Comparison of ENCODE assay signal across 11 mouse cellular contexts in genomic region chr5:3597171-3597570, GRCm38 (mm10). TPM values are rescaled to one million over a fixed set of nuclear protein-coding genes. Genes with fewer than 3 reads are reported as not detected.
DNase-seq lines count a peak whose midpoint lies in the region; ATAC-seq and TF ChIP-seq lines count a peak whose summit lies in the region.
"Had no signal": no experiment of that assay in that cellular context is flagged by ENCODE, and none has a peak within 500 bp of the region (broad histone marks: within the 10 kb centered on the region; RNA-seq: fewer than 3 reads in every experiment).

No protein-coding gene starts in this region.

- no peak for ATAC-seq in erythroblast, adult 5-6 weeks (replicated peaks; ENCODE audit: low FRiP score, poor library complexity, severe bottlenecking)
- ATAC-seq in forebrain, embryonic 16.5 days, result no peak
- ATAC-seq in liver, embryonic 14.5 days (ENCODE audit: insufficient read depth), result no peak

- H3K27ac ChIP-seq in CH12.LX (ENCODE audit: insufficient read depth, low read depth), result no peak overlapping the region
- no peak overlapping the region for H3K27ac ChIP-seq in forebrain, embryonic 16.5 days (ENCODE audit: low read length)
- no peak overlapping the region for H3K27ac ChIP-seq in liver, embryonic 14.5 days

- dilution Hi-C loops in CH12.LX (cut with MboI; ENCODE audit: extremely low pct_ligation_motif_present, extremely low pct_unique_long_range_greater_than_20kb, low sequenced_read_pairs), result no loop called here

- peaks cover 29% of the 10 kb centered on the region for H3K4me1 ChIP-seq in erythroblast, embryonic 14.5 days (ENCODE audit: control insufficient read depth)
- peaks cover 0 to 18% of the 10 kb centered on the region in 2 experiments; a peak in 2 of 4 replicates for H3K4me1 ChIP-seq in CH12.LX (ENCODE audit: control insufficient read depth in 1 of 2, insufficient read depth in 2 of 2)
- H3K4me1 ChIP-seq in forebrain, embryonic 16.5 days (replicated peaks; ENCODE audit: control insufficient read depth, insufficient read depth, low read length), result peaks cover 17% of the 10 kb centered on the region
- H3K4me1 ChIP-seq in liver, embryonic 14.5 days (replicated peaks; ENCODE audit: control insufficient read depth in 2 of 2, insufficient read depth in 2 of 2, low read length in 1 of 2), result peaks cover 10% of the 10 kb centered on the region in 2 experiments; a peak in 3 of 4 replicates

- no peak for TF ChIP-seq EP300 in CH12.LX (IDR thresholded peaks at IDR 0.05; ENCODE audit: low read length)
- no peak for TF ChIP-seq EP300 in liver, embryonic 14.5 days (IDR thresholded peaks at IDR 0.05; ENCODE audit: low read depth)

- no peak for TF ChIP-seq RAD21 in CH12.LX (IDR thresholded peaks at IDR 0.05; ENCODE audit: low read depth, low read length)

- in situ Hi-C loops in CH12.LX (cut with MboI; ENCODE audit: low pct_ligation_motif_present, low pct_unique_long_range_greater_than_20kb, low sequenced_read_pairs), result no loop called here

- H3K79me2 ChIP-seq in CH12.LX (replicated peaks; ENCODE audit: control insufficient read depth, extremely low read depth, insufficient read depth, poor library complexity, severe bottlenecking), result peaks cover 20% of the 10 kb centered on the region

- peaks cover 16% of the 10 kb centered on the region for H3K36me3 ChIP-seq in erythroblast, embryonic 14.5 days (ENCODE audit: control insufficient read depth)
- peaks cover 5 to 24% of the 10 kb centered on the region in 2 experiments for H3K36me3 ChIP-seq in CH12.LX (replicated peaks in 1 of 2; ENCODE audit: control insufficient read depth in 1 of 2, insufficient read depth in 1 of 2, low read length in 1 of 2)
- no peaks in the 10 kb centered on the region for H3K36me3 ChIP-seq in forebrain, embryonic 16.5 days (ENCODE audit: control insufficient read depth, insufficient read depth)
- H3K36me3 ChIP-seq in liver, embryonic 14.5 days (replicated peaks; ENCODE audit: control insufficient read depth, insufficient read depth, low read depth), result no peaks in the 10 kb centered on the region; the same call in 1 of the 2 replicates

- H3K4me2 ChIP-seq in CH12.LX (ENCODE audit: insufficient read depth, low read depth, poor library complexity, severe bottlenecking), result peak overlapping the region; percentile 60
- peak overlapping the region; percentile 77 for H3K4me2 ChIP-seq in forebrain, embryonic 16.5 days (ENCODE audit: low read length)
- peak overlapping the region; percentile 87 for H3K4me2 ChIP-seq in liver, embryonic 14.5 days (ENCODE audit: low read depth)

- no peak for DNase-seq in CH12.LX (ENCODE audit: extremely low read depth)
- no peak for DNase-seq in liver, embryonic 14.5 days (ENCODE audit: low read depth in 3 of 3, low spot score in 3 of 3)
- DNase-seq in adrenal gland, adult 18-20 months (ENCODE audit: low spot score in 2 of 2), result no peak
- DNase-seq in c-Kit-positive CD71-positive TER-119-positive erythroid progenitor cells, embryonic 14.5 days (ENCODE audit: low spot score), result no peak
- no peak for DNase-seq in kidney, postnatal 14 days

- peak overlapping the region; percentile 79 for H3K4me3 ChIP-seq in erythroblast, embryonic 14.5 days (replicated peaks)
- peak overlapping the region in 2 of 3 experiments; percentile 95 to 97 for H3K4me3 ChIP-seq in CH12.LX (replicated peaks in 1 of 3; ENCODE audit: low read depth in 2 of 3, low read length in 2 of 3, poor library complexity in 1 of 3)
- H3K4me3 ChIP-seq in forebrain, embryonic 16.5 days (replicated peaks; ENCODE audit: low read length), result peak overlapping the region; percentile 61
- H3K4me3 ChIP-seq in liver, embryonic 14.5 days (ENCODE audit: insufficient read depth in 1 of 2, low read depth in 2 of 2, low read length in 2 of 2), result no peak overlapping the region

- peak overlapping the region; percentile 59; the same call in 1 of the 2 replicates for H3K9ac ChIP-seq in CH12.LX (ENCODE audit: insufficient read depth, low read depth)
- H3K9ac ChIP-seq in forebrain, embryonic 16.5 days (replicated peaks; ENCODE audit: low read depth, low read length), result no peak overlapping the region; the same call in 1 of the 2 replicates
- no peak overlapping the region for H3K9ac ChIP-seq in liver, embryonic 14.5 days (replicated peaks)

- no peak for TF ChIP-seq CTCF in CH12.LX (conservative IDR thresholded peaks at IDR 0.05 in 1 of 2, IDR thresholded peaks at IDR 0.05 in 1 of 2; ENCODE audit: low read depth in 2 of 2, low read length in 2 of 2)
- no peak for TF ChIP-seq CTCF in liver, embryonic 14.5 days (IDR thresholded peaks at IDR 0.05; ENCODE audit: low read depth)

- no peak for TF ChIP-seq POLR2A in CH12.LX (IDR thresholded peaks at IDR 0.05; ENCODE audit: low read depth, low read length)

- H3K27me3 ChIP-seq in erythroblast, embryonic 14.5 days (ENCODE audit: control insufficient read depth), result no peaks in the 10 kb centered on the region
- H3K27me3 ChIP-seq in CH12.LX (replicated peaks), result no peaks in the 10 kb centered on the region
- H3K27me3 ChIP-seq in forebrain, embryonic 16.5 days (replicated peaks; ENCODE audit: control insufficient read depth, insufficient read depth, low read length), result no peaks in the 10 kb centered on the region
- H3K27me3 ChIP-seq in liver, embryonic 14.5 days (ENCODE audit: control insufficient read depth, insufficient read depth, low read length), result no peaks in the 10 kb centered on the region

- no peaks in the 10 kb centered on the region for H3K9me3 ChIP-seq in erythroblast, embryonic 14.5 days (ENCODE audit: control insufficient read depth, low read length)
- no peaks in the 10 kb centered on the region for H3K9me3 ChIP-seq in CH12.LX (replicated peaks; ENCODE audit: low read length)
- H3K9me3 ChIP-seq in forebrain, embryonic 16.5 days (ENCODE audit: control insufficient read depth, low read length), result no peaks in the 10 kb centered on the region
- no peaks in the 10 kb centered on the region for H3K9me3 ChIP-seq in liver, embryonic 14.5 days (ENCODE audit: control insufficient read depth, low read length)

RNA-seq across cellular contexts. Expression of gene Rbm48, which starts 0.8 kb away (rescaled TPM):
- polyA plus RNA-seq in erythroblast, embryonic 14.5 days (2012), result 0.25 and 0.75 TPM in 2 replicates
- total RNA-seq in erythroblast, adult 5-6 weeks (2015; ENCODE audit: low replicate concordance), result 3.1 and 3.5 TPM in 2 replicates
- total RNA-seq in erythroblast, adult 5-6 weeks (2017; ENCODE audit: low replicate concordance), result 9.9 and 22.0 TPM in 2 replicates
- total RNA-seq in CH12.LX (2012; rRNA removed) (8.4 and 8.7 TPM in 2 replicates), CH12.LX (2014; rRNA removed) (15.9 and 17.8 TPM in 2 replicates)
- 11.5 and 14.2 TPM in 2 replicates for polyA plus RNA-seq in CH12.LX (2012; ENCODE audit: insufficient read length, low read depth)
- polyA plus RNA-seq in forebrain, embryonic 16.5 days (2015; fragmentation: Nextera tagmentation; extraction: Ambion mirVana), result 18.2 and 19.0 TPM in 2 replicates
- polyA plus RNA-seq in liver, embryonic 14.5 days (2012; rRNA removed), result 2.3 and 4.1 TPM in 2 replicates
- polyA plus RNA-seq in liver, embryonic 14.5 days (2014; fragmentation: Nextera tagmentation; extraction: Ambion mirVana), result 5.7 and 6.2 TPM in 2 replicates
- total RNA-seq in adrenal gland, adult 18-20 months (2021), result 10 to 100 TPM in 1 of 2 experiments, 1 to 10 TPM in 1; 7.6 to 10.8 TPM

RNA-seq across cellular contexts. Expression of gene Pex1, which starts 1.3 kb away (rescaled TPM):
- polyA plus RNA-seq in erythroblast, embryonic 14.5 days (2012), result 0.03 and 0.21 TPM in 2 replicates
- total RNA-seq in erythroblast, adult 5-6 weeks (2015; ENCODE audit: low replicate concordance), result 11.1 and 19.2 TPM in 2 replicates
- 5.0 and 7.8 TPM in 2 replicates for total RNA-seq in erythroblast, adult 5-6 weeks (2017; ENCODE audit: low replicate concordance)
- 5.8 and 8.4 TPM in 2 replicates for total RNA-seq in CH12.LX (2012; rRNA removed)
- total RNA-seq in CH12.LX (2014; rRNA removed), result 10.3 and 11.2 TPM in 2 replicates
- 10.5 and 14.4 TPM in 2 replicates for polyA plus RNA-seq in CH12.LX (2012; ENCODE audit: insufficient read length, low read depth)
- 24.8 and 27.3 TPM in 2 replicates for polyA plus RNA-seq in forebrain, embryonic 16.5 days (2015; fragmentation: Nextera tagmentation; extraction: Ambion mirVana)
- 2.2 and 4.0 TPM in 2 replicates for polyA plus RNA-seq in liver, embryonic 14.5 days (2012; rRNA removed)
- polyA plus RNA-seq in liver, embryonic 14.5 days (2014; fragmentation: Nextera tagmentation; extraction: Ambion mirVana), result 2.9 and 3.8 TPM in 2 replicates
- 10 to 100 TPM; 19.3 to 32.2 TPM for total RNA-seq in adrenal gland, adult 18-20 months (2021)

RNA-seq across cellular contexts. Expression of gene 1700109H08Rik, which starts 25.8 kb away (rescaled TPM):
- polyA plus RNA-seq in erythroblast, embryonic 14.5 days (2012), result 0.02 and 0.08 TPM in 2 replicates
- 6.9 and 17.6 TPM in 2 replicates for total RNA-seq in erythroblast, adult 5-6 weeks (2015; ENCODE audit: low replicate concordance)
- total RNA-seq in erythroblast, adult 5-6 weeks (2017; ENCODE audit: low replicate concordance), result 9.5 and 21.3 TPM in 2 replicates
- total RNA-seq in CH12.LX (2012; rRNA removed) (1.1 and 2.6 TPM in 2 replicates), CH12.LX (2014; rRNA removed) (1.4 and 2.6 TPM in 2 replicates)
- 5.5 and 5.9 TPM in 2 replicates for polyA plus RNA-seq in CH12.LX (2012; ENCODE audit: insufficient read length, low read depth)
- polyA plus RNA-seq in forebrain, embryonic 16.5 days (2015; fragmentation: Nextera tagmentation; extraction: Ambion mirVana), result 2.2 and 3.5 TPM in 2 replicates
- 1.2 and 1.9 TPM in 2 replicates for polyA plus RNA-seq in liver, embryonic 14.5 days (2012; rRNA removed)
- 0.50 and 0.71 TPM in 2 replicates for polyA plus RNA-seq in liver, embryonic 14.5 days (2014; fragmentation: Nextera tagmentation; extraction: Ambion mirVana)
- 1 to 10 TPM; 2.7 to 3.3 TPM for total RNA-seq in adrenal gland, adult 18-20 months (2021)

RNA-seq across cellular contexts. Expression of gene Fam133b, which starts 53.5 kb away (rescaled TPM):
- 2.2 and 2.6 TPM in 2 replicates for polyA plus RNA-seq in erythroblast, embryonic 14.5 days (2012)
- total RNA-seq in erythroblast, adult 5-6 weeks (2015; ENCODE audit: low replicate concordance), result 28.4 and 32.2 TPM in 2 replicates
- 51.6 and 76.8 TPM in 2 replicates for total RNA-seq in erythroblast, adult 5-6 weeks (2017; ENCODE audit: low replicate concordance)
- total RNA-seq in CH12.LX (2012; rRNA removed) (23.2 and 31.2 TPM in 2 replicates), CH12.LX (2014; rRNA removed) (55.9 and 63.0 TPM in 2 replicates)
- polyA plus RNA-seq in CH12.LX (2012; ENCODE audit: insufficient read length, low read depth), result 66.1 and 70.8 TPM in 2 replicates
- 25.5 and 27.9 TPM in 2 replicates for polyA plus RNA-seq in forebrain, embryonic 16.5 days (2015; fragmentation: Nextera tagmentation; extraction: Ambion mirVana)
- polyA plus RNA-seq in liver, embryonic 14.5 days (2012; rRNA removed), result 6.5 and 10.9 TPM in 2 replicates
- polyA plus RNA-seq in liver, embryonic 14.5 days (2014; fragmentation: Nextera tagmentation; extraction: Ambion mirVana), result 11.6 and 11.7 TPM in 2 replicates
- total RNA-seq in adrenal gland, adult 18-20 months (2021), result 10 to 100 TPM; 28.2 to 30.8 TPM

RNA-seq across cellular contexts. Expression of gene Tmbim7, which starts 53.8 kb away (rescaled TPM):
- not detected in 2 replicates for polyA plus RNA-seq in erythroblast, embryonic 14.5 days (2012)
- total RNA-seq in erythroblast, adult 5-6 weeks (2015; ENCODE audit: low replicate concordance), result not detected in 2 replicates
- total RNA-seq in erythroblast, adult 5-6 weeks (2017; ENCODE audit: low replicate concordance), result not detected in 2 replicates
- total RNA-seq in CH12.LX (2012; rRNA removed), result not detected in 2 replicates
- not detected in 2 replicates for total RNA-seq in CH12.LX (2014; rRNA removed)
- polyA plus RNA-seq in CH12.LX (2012; ENCODE audit: insufficient read length, low read depth), result not detected in 2 replicates
- not detected in 2 replicates for polyA plus RNA-seq in forebrain, embryonic 16.5 days (2015; fragmentation: Nextera tagmentation; extraction: Ambion mirVana)
- polyA plus RNA-seq in liver, embryonic 14.5 days (2012; rRNA removed), result not detected in 2 replicates
- not detected in 2 replicates for polyA plus RNA-seq in liver, embryonic 14.5 days (2014; fragmentation: Nextera tagmentation; extraction: Ambion mirVana)
- total RNA-seq in adrenal gland, adult 18-20 months (2021), result not detected
- total RNA-seq: gastrocnemius, postnatal 14 days; left cerebral cortex, postnatal 4 days had no signal
- polyA plus RNA-seq: spleen, adult 2 months had no signal

Comparison
In these comparisons a context has a peak if more than half of its experiments do, and no peak if none do; other contexts are left out.
1. H3K4me3 ChIP-seq: peak in erythroblast, embryonic 14.5 days (single experiment), CH12.LX (2 of 3) and forebrain, embryonic 16.5 days (single experiment); none in liver, embryonic 14.5 days (0 of 2).
2. Peak in every context shown above with its lines, with median percentiles within 50 percentile points of each other: H3K4me2 ChIP-seq.